Mouse (Mus musculus) CH12.LX (cell line): ENCODE data around the gene Exoc6b.

Experiments
- CTCF ChIP-seq, 2 experiments: IDR thresholded peaks in 1 of 2; conservative IDR thresholded peaks in 1 of 2; 2 replicates each; pipeline ENCODE4 v1.5.1; 2011 to 2012; ENCODE audit warnings: low read depth in 2 of 2, low read length in 2 of 2, improper control_type of control experiment in 1 of 2, inconsistent platforms in 1 of 2, mild to moderate bottlenecking in 1 of 2, moderate library complexity in 1 of 2
- ZC3H11A ChIP-seq: IDR thresholded peaks from 2 replicates; pipeline ENCODE4 v1.6.1; 2012; ENCODE audit warnings: low read depth, mild to moderate bottlenecking, inconsistent platforms, low read length, improper control_type of control experiment

GRCm38 (mm10) chr6:85117545-85118511 lies 48.5 kb upstream of the Exoc6b start:
- TF ChIP-seq CTCF (conservative IDR thresholded peaks at IDR 0.05 in 1 of 2, IDR thresholded peaks at IDR 0.05 in 1 of 2; ENCODE audit: low read depth in 2 of 2, low read length in 2 of 2) (peak; percentile 64 to 74), ZC3H11A (peak; percentile 26; the same call in 1 of the 2 replicates)
